ENCODE assay signal across 9 mouse cellular contexts in genomic region chr6:30375791-30376190, GRCm38 (mm10). TPM values are rescaled to one million over a fixed set of nuclear protein-coding genes. Genes with fewer than 3 reads are reported as not detected.
DNase-seq lines count a peak whose midpoint lies in the region; ATAC-seq and TF ChIP-seq lines count a peak whose summit lies in the region.
"Had no signal": no experiment of that assay in that cellular context is flagged by ENCODE, and none has a peak within 500 bp of the region (broad histone marks: within the 10 kb centered on the region; RNA-seq: fewer than 3 reads in every experiment).

No protein-coding gene starts in this region.

- ATAC-seq in forebrain, embryonic 14.5 days: no peak

- WGBS in forebrain, embryonic 14.5 days: 79% methylated on average over 1 of the region's 1 CpGs
- WGBS in forebrain, embryonic 10.5 days: 93% methylated on average over 1 of the region's 1 CpGs

- H3K4me2 ChIP-seq in forebrain, embryonic 14.5 days (ENCODE audit: low read length): no peak overlapping the region
- H3K4me2 ChIP-seq: liver, embryonic 11.5 days had no signal

- H3K9ac ChIP-seq in forebrain, embryonic 14.5 days (ENCODE audit: low read length): no peak overlapping the region

- H3K27me3 ChIP-seq in forebrain, embryonic 14.5 days (replicated peaks; ENCODE audit: control insufficient read depth, insufficient read depth, low read length): no peaks in the 10 kb centered on the region
- no peaks in the 10 kb centered on the region for H3K27me3 ChIP-seq in forebrain, embryonic 10.5 days (ENCODE audit: poor library complexity, severe bottlenecking)

- H3K27ac ChIP-seq in forebrain, embryonic 14.5 days (ENCODE audit: low read depth, low read length): no peak overlapping the region
- no peak overlapping the region for H3K27ac ChIP-seq in forebrain, embryonic 10.5 days
- 0 out of 2 replicates have a peak overlapping the region, but pooled peaks have one; percentile 17 for H3K27ac ChIP-seq in bone marrow macrophage, adult 2 months (ENCODE audit: insufficient read depth, low read depth, low read length)

- peaks cover 2% of the 10 kb centered on the region; the same call in 1 of the 2 replicates for H3K4me1 ChIP-seq in forebrain, embryonic 14.5 days (ENCODE audit: control insufficient read depth, insufficient read depth, low read length)
- H3K4me1 ChIP-seq in forebrain, embryonic 10.5 days: no peaks in the 10 kb centered on the region
- H3K4me1 ChIP-seq in bone marrow macrophage, adult 2 months (ENCODE audit: control insufficient read depth, insufficient read depth, low read length): peaks cover 20% of the 10 kb centered on the region

- H3K36me3 ChIP-seq in forebrain, embryonic 14.5 days (ENCODE audit: control insufficient read depth, insufficient read depth, low read length): peaks cover 85% of the 10 kb centered on the region
- peaks cover 99% of the 10 kb centered on the region for H3K36me3 ChIP-seq in forebrain, embryonic 10.5 days (replicated peaks)

- DNase-seq in forebrain, embryonic 14.5 days (ENCODE audit: low spot score): peak; percentile 23
- no peak for DNase-seq in forebrain, embryonic 10.5 days (ENCODE audit: extremely low spot score, low spot score)
- peak; percentile 98 for DNase-seq in heart, adult 11 months
- DNase-seq in kidney, adult 9 months: peak; percentile 62
- DNase-seq in right cerebral cortex, postnatal 36 days (ENCODE audit: low spot score in 2 of 2): no peak
- DNase-seq in adrenal gland, postnatal 14 days: no peak
- DNase-seq in spleen, postnatal 36 days (ENCODE audit: low spot score in 2 of 2): no peak

- no peaks in the 10 kb centered on the region for H3K9me3 ChIP-seq in forebrain, embryonic 14.5 days (replicated peaks; ENCODE audit: control insufficient read depth, low read length)
- no peaks in the 10 kb centered on the region for H3K9me3 ChIP-seq in forebrain, embryonic 10.5 days

- no peak for TF ChIP-seq CTCF in bone marrow macrophage, adult 2 months (IDR thresholded peaks at IDR 0.05; ENCODE audit: low read depth, low read length)

- no peak for TF ChIP-seq POLR2A in bone marrow macrophage, adult 2 months (IDR thresholded peaks at IDR 0.05; ENCODE audit: borderline replicate concordance, low read depth, low read length)

- no peak overlapping the region for H3K4me3 ChIP-seq in forebrain, embryonic 14.5 days (ENCODE audit: low read depth, low read length)
- no peak overlapping the region for H3K4me3 ChIP-seq in forebrain, embryonic 10.5 days
- H3K4me3 ChIP-seq in bone marrow macrophage, adult 2 months (ENCODE audit: insufficient read depth, low read length): no peak overlapping the region

RNA-seq across cellular contexts. Expression of gene Zc3hc1, which starts 15.0 kb away (rescaled TPM):
- polyA plus RNA-seq in forebrain, embryonic 14.5 days (2014; fragmentation: Nextera tagmentation; extraction: Ambion mirVana): 79.2 and 82.8 TPM in 2 replicates
- polyA plus RNA-seq in forebrain, embryonic 10.5 days (2016; fragmentation: Nextera tagmentation; extraction: Ambion mirVana): 82.8 and 86.1 TPM in 2 replicates
- polyA plus RNA-seq in bone marrow macrophage, adult 2 months (2012; ENCODE audit: insufficient read depth, insufficient read length, missing spikeins): 16.7 and 18.9 TPM in 2 replicates
- 16.4 and 22.4 TPM in 2 replicates for total RNA-seq in adrenal gland, postnatal 14 days (2021)

RNA-seq across cellular contexts. Expression of gene Klhdc10, which starts 25.9 kb away (rescaled TPM):
- polyA plus RNA-seq in forebrain, embryonic 14.5 days (2014; fragmentation: Nextera tagmentation; extraction: Ambion mirVana): 35.2 and 41.1 TPM in 2 replicates
- 27.2 and 27.5 TPM in 2 replicates for polyA plus RNA-seq in forebrain, embryonic 10.5 days (2016; fragmentation: Nextera tagmentation; extraction: Ambion mirVana)
- polyA plus RNA-seq in bone marrow macrophage, adult 2 months (2012; ENCODE audit: insufficient read depth, insufficient read length, missing spikeins): 17.3 and 18.1 TPM in 2 replicates
- total RNA-seq in adrenal gland, postnatal 14 days (2021): 72.4 and 72.6 TPM in 2 replicates

Comparison
In these comparisons a context has a peak if more than half of its experiments do, and no peak if none do; other contexts are left out.
1. DNase-seq: peak in forebrain, embryonic 14.5 days (single experiment), heart, adult 11 months (single experiment) and kidney, adult 9 months (single experiment); none in forebrain, embryonic 10.5 days (single experiment), right cerebral cortex, postnatal 36 days (0 of 2), adrenal gland, postnatal 14 days (single experiment) and spleen, postnatal 36 days (0 of 2).